Mouse (Mus musculus) forebrain, embryonic 16.5 days (tissue): ENCODE measurements around the gene Ttc41. TPM values are rescaled to one million over a fixed set of nuclear protein-coding genes. Genes with fewer than 3 reads are reported as not detected.

Source experiments
- ATAC-seq: fragments of 200-750 bp; cut with Nextera tagmentation; 2 replicates; pipeline ENCODE4 v1.8.0; 2017; ENCODE audit warnings: mild to moderate bottlenecking, moderate library complexity
- H3K27ac ChIP-seq: fragments of 300-500 bp; sonication (generic); 2 replicates; pipeline ENCODE4 v1.5.1; 2014; ENCODE audit warnings: low read length, control low read depth
- H3K27me3 ChIP-seq: fragments of 300-500 bp; sonication (generic); replicated peaks from 2 replicates; pipeline ENCODE4 v1.6.1; 2014; ENCODE audit warnings: low read length; ENCODE audit not compliant: control insufficient read depth, insufficient read depth
- H3K36me3 ChIP-seq: fragments of 300-500 bp; sonication (generic); 2 replicates; pipeline ENCODE4 v1.6.1; 2014; ENCODE audit not compliant: control insufficient read depth, insufficient read depth
- H3K4me1 ChIP-seq: fragments of 300-500 bp; sonication (generic); replicated peaks from 2 replicates; pipeline ENCODE4 v1.6.1; 2014; ENCODE audit warnings: low read length; ENCODE audit not compliant: control insufficient read depth, insufficient read depth
- H3K4me2 ChIP-seq: fragments of 300-500 bp; sonication (generic); 2 replicates; pipeline ENCODE4 v1.6.1; 2014; ENCODE audit warnings: mild to moderate bottlenecking, low read length, control low read depth
- H3K4me3 ChIP-seq: fragments of 300-500 bp; sonication (generic); replicated peaks from 2 replicates; pipeline ENCODE4 v1.5.1; 2014; ENCODE audit warnings: mild to moderate bottlenecking, low read length, control low read depth
- H3K9ac ChIP-seq: fragments of 300-500 bp; sonication (generic); replicated peaks from 2 replicates; pipeline ENCODE4 v1.6.1; 2014; ENCODE audit warnings: low read depth, low read length, control low read depth
- H3K9me3 ChIP-seq: fragments of 300-500 bp; sonication (generic); 2 replicates; pipeline ENCODE4 v1.6.1; 2016; ENCODE audit warnings: low read length; ENCODE audit not compliant: control insufficient read depth
- WGBS: fragments of 180-500 bp; shearing (Covaris S2); extraction: QIAGEN DNeasy Blood & Tissue Kit; methylation state at CpG from one replicate; pipeline ENCODE4 v1.1.7; 2014; 5-methylcytosine and 5-hydroxymethylcytosine counted together
- polyA plus RNA-seq: library from polyadenylated mRNA; unstranded; fragments of >200 nt; fragmentation: Nextera tagmentation; extraction: Ambion mirVana; gene quantifications from 2 replicates; pipeline ENCODE4 v1.2.1, GENCODE M21; 2015

The Ttc41 gene
- polyA plus RNA-seq, 1 experiment from 2014 or later: 1.6 TPM

DNA sequence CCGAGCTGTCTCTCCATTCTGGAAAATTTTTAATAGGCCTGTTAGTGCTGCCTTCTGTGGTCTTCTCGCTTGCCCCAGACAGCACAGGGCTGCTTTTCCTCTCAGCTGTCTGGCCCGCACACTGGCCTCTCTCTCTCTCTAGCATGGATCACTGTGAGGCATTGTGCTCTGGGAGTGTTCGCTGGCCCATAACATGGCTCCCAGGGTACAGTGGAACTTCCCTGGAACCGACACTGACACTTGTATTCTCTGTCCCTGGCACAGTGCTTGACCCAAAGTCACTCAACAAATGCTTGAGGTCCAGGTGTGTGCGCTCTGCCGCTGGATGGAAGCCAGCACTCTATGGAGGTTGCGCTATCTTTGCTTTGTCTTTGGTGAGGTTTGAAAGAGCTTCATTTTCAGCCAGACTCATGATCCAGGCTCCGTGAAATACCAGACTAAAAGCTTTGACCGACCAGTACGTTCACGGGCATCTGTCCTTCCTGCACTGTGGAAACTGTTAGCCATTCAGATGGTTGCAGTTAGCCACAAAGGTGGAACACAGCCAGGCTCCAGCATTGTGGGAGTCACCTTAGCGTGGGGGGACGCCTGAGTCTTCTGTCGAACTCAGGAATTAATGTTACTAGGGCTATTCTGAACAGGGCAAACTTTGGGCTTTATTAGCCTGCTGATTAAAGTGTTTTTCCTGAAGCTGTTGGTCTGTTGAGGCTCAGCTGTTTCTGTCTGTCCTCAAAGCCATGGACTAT lies 102.6 kb downstream of the Ttc41 start:
- Histone ChIP-seq H3K4me2 (no peak overlapping the region), H3K27ac (no peak overlapping the region), H3K9me3 (no peaks in the 10 kb centered on the region), H3K4me1 (0 out of 2 replicates have a peak, but pooled peaks cover 2% of the 10 kb centered on the region), H3K9ac (no peak overlapping the region), H3K4me3 (no peak overlapping the region), H3K27me3 (no peaks in the 10 kb centered on the region), H3K36me3 (no peaks in the 10 kb centered on the region)
- peak; percentile 42; the same call in 1 of the 2 replicates for ATAC-seq
- WGBS: 60% methylated on average over 15 of the region's 15 CpGs

- no peaks in the 10 kb centered on the region for H3K9me3 ChIP-seq
- H3K4me2 ChIP-seq: no peak overlapping the region
- 74% methylated on average over 9 of the region's 9 CpGs for WGBS
- H3K27me3 ChIP-seq: no peaks in the 10 kb centered on the region
- H3K27ac ChIP-seq: no peak overlapping the region
- H3K36me3 ChIP-seq: no peaks in the 10 kb centered on the region
- ATAC-seq: no peak
- H3K4me3 ChIP-seq: no peak overlapping the region
- 0 out of 2 replicates have a peak, but pooled peaks cover 2% of the 10 kb centered on the region for H3K4me1 ChIP-seq
- no peak overlapping the region for H3K9ac ChIP-seq
Observed at GRCm38 (mm10) chr10:86810000-86810399, 104.4 kb downstream of the Ttc41 start.

GRCm38 (mm10) chr10:86810612-86811011 lies 105.0 kb downstream of the Ttc41 start:
- Histone ChIP-seq H3K27me3 (no peaks in the 10 kb centered on the region), H3K27ac (no peak overlapping the region), H3K9me3 (no peaks in the 10 kb centered on the region), H3K4me2 (no peak overlapping the region), H3K36me3 (no peaks in the 10 kb centered on the region), H3K9ac (no peak overlapping the region), H3K4me1 (0 out of 2 replicates have a peak, but pooled peaks cover 2% of the 10 kb centered on the region), H3K4me3 (no peak overlapping the region)
- 97% methylated on average over 5 of the region's 5 CpGs for WGBS
- ATAC-seq: no peak

DNA sequence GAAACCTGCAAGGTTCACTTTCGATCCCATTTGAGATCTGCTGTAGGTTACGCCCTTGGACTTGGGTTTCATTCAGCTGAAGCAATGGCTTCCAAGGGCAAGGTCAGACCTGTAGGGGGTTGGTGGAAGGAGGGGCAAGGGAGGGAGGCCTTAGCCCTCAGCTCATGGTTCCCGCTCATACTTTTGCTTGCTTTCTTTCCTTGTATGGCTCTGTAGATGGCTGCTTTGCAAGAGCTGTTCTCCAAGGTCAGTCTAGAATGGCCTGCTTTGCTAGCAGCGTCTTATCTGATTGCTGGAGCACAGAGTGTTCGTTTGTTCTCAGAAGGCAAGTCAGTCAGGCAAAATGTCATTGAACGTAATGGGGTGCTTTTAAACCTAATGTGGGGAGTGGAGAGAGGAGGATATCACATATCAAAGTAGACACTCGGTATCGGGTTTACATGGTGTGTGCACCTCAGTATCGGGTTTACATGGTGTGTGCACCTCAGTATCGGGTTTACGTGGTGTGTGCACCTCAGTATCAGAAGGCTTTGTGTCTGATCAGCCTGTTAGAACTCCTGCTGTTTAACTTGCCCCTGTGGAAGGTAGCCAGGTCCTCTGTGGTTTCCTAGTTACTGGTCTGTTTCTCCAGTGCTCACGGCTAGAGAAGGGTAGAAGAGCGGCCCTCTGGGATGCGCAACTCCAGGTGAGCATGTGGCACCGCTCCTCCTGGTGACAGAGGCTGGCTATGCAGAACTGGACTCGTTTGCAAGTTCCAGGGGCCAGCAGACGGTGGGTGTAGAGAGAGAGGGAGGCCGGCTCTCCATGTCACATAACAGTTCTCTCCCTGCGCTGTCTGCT lies 108.9 kb downstream of the Ttc41 start:
- H3K27me3 ChIP-seq: no peaks in the 10 kb centered on the region
- 83% methylated on average over 19 of the region's 19 CpGs for WGBS
- H3K27ac ChIP-seq: no peak overlapping the region
- H3K9ac ChIP-seq: no peak overlapping the region
- no peaks in the 10 kb centered on the region; the same call in 1 of the 2 replicates for H3K4me1 ChIP-seq
- no peak overlapping the region for H3K4me2 ChIP-seq
- no peaks in the 10 kb centered on the region for H3K36me3 ChIP-seq
- no peak for ATAC-seq
- H3K9me3 ChIP-seq: no peaks in the 10 kb centered on the region
- no peak overlapping the region for H3K4me3 ChIP-seq

- H3K9ac ChIP-seq: no peak overlapping the region
Observed at GRCm38 (mm10) chr10:86815133-86815532, 109.5 kb downstream of the Ttc41 start.

GRCm38 (mm10) chr10:86819649-86820165 lies 114.1 kb downstream of the Ttc41 start:
- Histone ChIP-seq H3K9me3 (no peaks in the 10 kb centered on the region), H3K36me3 (0 out of 2 replicates have a peak, but pooled peaks cover 2% of the 10 kb centered on the region), H3K9ac (no peak overlapping the region), H3K27me3 (no peaks in the 10 kb centered on the region), H3K4me2 (no peak overlapping the region), H3K4me1 (peaks cover 7% of the 10 kb centered on the region), H3K27ac (no peak overlapping the region), H3K4me3 (no peak overlapping the region)
- WGBS: 15% methylated on average over 8 of the region's 8 CpGs
- peak; percentile 75 for ATAC-seq

More at GRCm38 (mm10) chr10:86815133-86815532, 109.5 kb downstream of the Ttc41 start:
- H3K27me3 ChIP-seq: no peaks in the 10 kb centered on the region
- H3K36me3 ChIP-seq: no peaks in the 10 kb centered on the region
- no peak overlapping the region for H3K4me3 ChIP-seq
- no peaks in the 10 kb centered on the region for H3K9me3 ChIP-seq
- H3K27ac ChIP-seq: no peak overlapping the region
- H3K4me2 ChIP-seq: no peak overlapping the region
- WGBS: 88% methylated on average over 7 of the region's 7 CpGs
- ATAC-seq: no peak
- peaks cover 6% of the 10 kb centered on the region for H3K4me1 ChIP-seq

DNA sequence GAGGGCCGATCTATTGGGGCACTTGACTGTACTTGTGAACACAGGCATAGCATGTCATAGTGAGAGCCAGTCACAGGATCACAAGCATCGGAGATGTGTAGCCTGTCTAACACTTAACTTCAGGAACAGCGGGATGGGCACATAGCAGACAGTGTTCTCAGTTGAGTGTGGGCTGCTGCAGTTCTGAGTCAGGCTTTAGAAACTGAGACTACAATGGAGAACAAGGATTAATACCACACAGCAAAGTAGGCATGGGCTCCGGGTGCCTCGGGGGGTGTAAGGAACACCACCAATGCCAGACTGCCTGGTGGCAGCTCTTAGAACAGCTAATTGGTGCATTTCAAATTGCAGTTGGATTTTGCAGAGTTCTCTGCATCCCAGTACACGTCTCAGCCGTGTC lies 115.4 kb downstream of the Ttc41 start:
- no peak overlapping the region for H3K27ac ChIP-seq
- no peak overlapping the region for H3K4me3 ChIP-seq
- H3K9ac ChIP-seq: no peak overlapping the region
- ATAC-seq: no peak
- no peaks in the 10 kb centered on the region for H3K27me3 ChIP-seq
- H3K36me3 ChIP-seq: 0 out of 2 replicates have a peak, but pooled peaks cover 2% of the 10 kb centered on the region
- no peaks in the 10 kb centered on the region for H3K9me3 ChIP-seq
- H3K4me1 ChIP-seq: peaks cover 7% of the 10 kb centered on the region
- H3K4me2 ChIP-seq: no peak overlapping the region
- 93% methylated on average over 7 of the region's 7 CpGs for WGBS

DNA sequence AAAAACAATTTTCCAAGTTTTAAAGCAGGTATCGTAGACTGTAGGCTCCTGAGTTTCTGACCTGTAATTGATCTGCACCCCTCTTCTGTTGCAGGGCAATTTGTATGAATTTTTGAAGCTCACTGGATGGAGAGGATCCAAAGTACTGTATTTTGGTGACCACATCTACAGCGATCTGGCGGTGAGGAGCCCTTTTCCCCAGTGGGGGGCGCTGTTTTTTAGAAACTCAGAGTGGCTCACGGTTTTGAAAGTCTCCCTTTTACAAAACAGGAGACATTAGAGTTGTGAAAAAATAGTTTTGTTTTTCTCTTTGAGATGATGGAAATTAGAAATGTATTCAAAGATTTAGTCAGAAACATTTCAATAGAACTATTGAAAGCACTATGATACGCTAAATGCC lies 118.5 kb downstream of the Ttc41 start:
- 81% methylated on average over 6 of the region's 6 CpGs for WGBS
- Histone ChIP-seq H3K36me3 (0 out of 2 replicates have a peak, but pooled peaks cover 2% of the 10 kb centered on the region), H3K27ac (no peak overlapping the region), H3K4me3 (no peak overlapping the region), H3K4me2 (no peak overlapping the region), H3K27me3 (no peaks in the 10 kb centered on the region), H3K4me1 (peaks cover 7% of the 10 kb centered on the region), H3K9me3 (no peaks in the 10 kb centered on the region), H3K9ac (no peak overlapping the region)
- no peak for ATAC-seq

- no peak overlapping the region for H3K27ac ChIP-seq
- ATAC-seq: no peak
Observed at GRCm38 (mm10) chr10:86824871-86825270, 119.3 kb downstream of the Ttc41 start.

More at GRCm38 (mm10) chr10:86824871-86825270, 119.3 kb downstream of the Ttc41 start:
- no peak overlapping the region for H3K4me2 ChIP-seq
- no peaks in the 10 kb centered on the region for H3K27me3 ChIP-seq
- no peak overlapping the region for H3K4me3 ChIP-seq
- H3K4me1 ChIP-seq: peaks cover 3% of the 10 kb centered on the region
- H3K9ac ChIP-seq: no peak overlapping the region
- 63% methylated on average over 14 of the region's 14 CpGs for WGBS
- H3K36me3 ChIP-seq: 0 out of 2 replicates have a peak, but pooled peaks cover 2% of the 10 kb centered on the region
- H3K9me3 ChIP-seq: no peaks in the 10 kb centered on the region
